Mouse (Mus musculus): ENCODE results near the gene Ctxn1. TPM values are rescaled to one million over a fixed set of nuclear protein-coding genes. Genes with fewer than 3 reads are reported as not detected.

Ctxn1 gene
- total RNA-seq, 1 experiment from 2014 or later: 4.9 TPM

DNA sequence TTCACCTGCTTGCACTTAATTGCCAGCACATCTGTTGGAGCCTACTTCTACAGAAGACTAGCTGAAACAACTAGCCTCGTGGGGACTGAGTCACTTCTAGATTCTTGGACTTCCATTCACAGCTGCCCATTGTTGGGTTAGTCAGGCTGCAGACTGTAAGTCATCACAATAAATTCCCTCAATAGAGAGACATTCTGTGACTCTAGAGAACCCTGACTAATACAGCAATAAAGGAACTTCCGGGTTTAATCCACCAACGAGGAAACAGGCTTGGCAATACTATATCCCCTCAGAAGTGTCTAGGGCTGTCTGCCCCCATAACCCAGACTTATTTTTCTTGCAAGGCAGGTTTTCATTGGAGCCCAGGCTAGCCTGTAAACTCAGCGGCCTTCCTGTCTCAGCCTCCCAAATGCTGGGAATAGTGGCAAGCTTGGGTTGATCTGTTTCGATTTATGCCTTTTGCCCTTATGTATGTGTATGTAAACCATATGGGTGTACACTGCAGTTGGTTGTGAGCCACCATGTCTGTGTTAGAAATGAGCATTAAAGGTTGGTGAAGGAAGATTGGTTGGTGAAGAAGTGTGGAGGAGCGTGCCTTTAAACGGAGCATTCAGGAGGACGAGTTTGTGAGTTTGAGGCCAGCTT is 6.8 kb downstream of the Ctxn1 start:
- ATAC-seq (replicated peaks; ENCODE audit: low read depth, poor library complexity, severe bottlenecking): no peak

DNA sequence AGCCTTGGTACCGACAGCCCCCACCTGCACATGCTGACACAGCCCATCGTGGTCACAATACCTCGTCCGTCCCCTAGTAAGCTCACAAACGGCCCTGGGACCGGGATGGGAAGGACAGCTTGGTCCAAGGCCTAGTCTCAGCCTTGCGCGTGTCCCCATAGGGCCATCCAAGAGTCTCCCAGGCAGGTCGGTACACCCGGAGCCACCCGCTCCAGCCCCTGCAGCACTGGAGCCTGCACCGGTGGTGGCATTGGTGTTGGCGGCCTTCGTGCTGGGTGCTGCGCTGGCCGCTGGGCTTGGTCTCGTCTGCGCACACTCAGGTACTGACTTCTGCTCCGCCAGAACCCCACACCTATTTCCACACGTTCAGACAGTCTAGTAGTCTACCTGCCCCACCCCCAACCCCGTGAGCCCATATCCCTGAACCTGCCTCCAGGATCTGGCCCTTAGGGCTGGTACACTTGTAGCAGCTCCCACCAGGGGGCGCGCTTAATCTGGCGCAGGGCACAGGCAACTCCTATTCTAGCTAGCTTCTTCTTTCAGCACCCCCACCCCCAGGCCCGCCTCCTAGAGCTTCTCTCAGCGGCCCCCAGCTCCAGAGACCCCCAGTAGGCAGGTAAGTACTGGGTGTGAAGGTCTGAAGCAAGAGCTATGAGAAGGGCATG is 8.6 kb downstream of the Ctxn1 start:
- ATAC-seq (replicated peaks; ENCODE audit: low read depth, poor library complexity, severe bottlenecking): peak; percentile 65

DNA sequence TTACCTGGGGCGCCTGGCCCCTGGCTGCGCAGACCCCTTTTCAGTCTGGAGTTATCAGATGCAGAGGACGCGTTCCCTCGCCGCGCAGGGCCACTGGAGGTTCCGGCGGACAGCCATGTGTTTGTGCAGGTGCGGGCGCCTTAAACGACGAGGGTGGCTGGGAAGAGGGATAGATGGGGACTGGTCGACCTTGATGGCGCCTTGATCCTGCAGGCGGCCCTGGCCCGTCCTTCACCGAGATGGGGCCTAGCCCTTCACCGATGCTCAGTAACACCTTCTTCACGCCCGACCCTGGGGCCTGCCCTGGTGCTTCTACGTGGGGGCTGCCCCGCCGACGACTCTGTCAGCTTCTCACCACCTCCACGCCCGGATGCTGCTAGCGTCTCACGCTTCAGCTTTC is 9.9 kb downstream of the Ctxn1 start:
- no peak for ATAC-seq (replicated peaks; ENCODE audit: low read depth, poor library complexity, severe bottlenecking)

DNA sequence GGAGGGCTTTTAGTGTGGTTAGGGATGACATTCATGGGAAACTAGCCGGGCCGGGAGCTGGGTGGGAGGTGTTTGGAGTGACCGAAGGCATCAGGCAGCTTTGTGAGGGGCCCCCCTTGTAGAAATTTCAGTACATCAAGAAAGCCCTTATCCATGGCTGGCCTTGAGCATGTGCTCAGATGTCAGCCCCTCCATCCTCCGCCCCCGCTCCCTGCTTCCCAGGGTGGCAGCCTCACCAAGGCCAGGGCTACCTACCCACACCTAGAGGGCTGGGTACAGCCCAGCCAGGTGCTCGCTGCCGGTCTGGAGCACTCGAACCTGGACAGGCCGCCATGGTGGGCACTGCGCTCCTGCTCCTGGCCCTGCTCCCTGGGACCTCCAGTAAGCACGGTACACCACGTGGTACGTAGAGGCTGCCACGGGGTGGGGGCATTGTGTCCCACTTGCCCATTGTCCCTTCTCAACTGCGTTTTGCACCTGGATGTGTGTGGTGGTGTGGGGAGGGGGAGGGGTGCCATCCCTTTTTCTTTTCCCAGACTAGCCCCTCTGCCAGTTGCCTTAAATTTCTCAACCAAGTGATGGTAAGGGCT is 11.0 kb downstream of the Ctxn1 start, which contains the start of gene Tgfbr3l:
TSS of gene Tgfbr3l (plus strand) at position 264 of the 590 bp plus-strand sequence.
- ATAC-seq (replicated peaks; ENCODE audit: low read depth, poor library complexity, severe bottlenecking): no peak

DNA sequence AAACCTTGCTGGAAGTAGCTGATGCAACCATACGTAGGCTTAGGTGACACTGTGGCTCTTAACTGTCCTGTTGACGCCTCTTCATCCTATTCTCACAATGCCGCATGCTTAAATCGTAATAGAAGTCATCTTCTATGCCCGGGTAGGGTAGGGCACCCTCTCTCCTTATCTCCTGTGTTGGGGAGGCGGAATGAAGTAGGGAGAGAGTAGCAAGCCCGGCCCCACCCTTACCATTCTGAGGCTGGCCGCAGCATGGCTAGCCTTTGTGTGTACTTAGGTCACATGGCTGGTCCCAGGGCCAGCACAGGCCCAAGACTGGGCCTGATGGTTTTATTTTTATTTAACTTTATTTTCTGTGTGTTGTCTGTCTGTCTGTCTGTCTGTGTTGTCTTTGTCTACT is 11.8 kb downstream of the Ctxn1 start:
- ATAC-seq (replicated peaks; ENCODE audit: low read depth, poor library complexity, severe bottlenecking): no peak

- ATAC-seq (replicated peaks; ENCODE audit: low read depth, poor library complexity, severe bottlenecking): no peak
Measured at GRCm38 (mm10) chr8:4245737-4246136, 13.3 kb downstream of the Ctxn1 start.

GRCm38 (mm10) chr8:4245061-4245460 is 14.0 kb downstream of the Ctxn1 start:
- no peak for ATAC-seq (replicated peaks; ENCODE audit: low read depth, poor library complexity, severe bottlenecking)

DNA sequence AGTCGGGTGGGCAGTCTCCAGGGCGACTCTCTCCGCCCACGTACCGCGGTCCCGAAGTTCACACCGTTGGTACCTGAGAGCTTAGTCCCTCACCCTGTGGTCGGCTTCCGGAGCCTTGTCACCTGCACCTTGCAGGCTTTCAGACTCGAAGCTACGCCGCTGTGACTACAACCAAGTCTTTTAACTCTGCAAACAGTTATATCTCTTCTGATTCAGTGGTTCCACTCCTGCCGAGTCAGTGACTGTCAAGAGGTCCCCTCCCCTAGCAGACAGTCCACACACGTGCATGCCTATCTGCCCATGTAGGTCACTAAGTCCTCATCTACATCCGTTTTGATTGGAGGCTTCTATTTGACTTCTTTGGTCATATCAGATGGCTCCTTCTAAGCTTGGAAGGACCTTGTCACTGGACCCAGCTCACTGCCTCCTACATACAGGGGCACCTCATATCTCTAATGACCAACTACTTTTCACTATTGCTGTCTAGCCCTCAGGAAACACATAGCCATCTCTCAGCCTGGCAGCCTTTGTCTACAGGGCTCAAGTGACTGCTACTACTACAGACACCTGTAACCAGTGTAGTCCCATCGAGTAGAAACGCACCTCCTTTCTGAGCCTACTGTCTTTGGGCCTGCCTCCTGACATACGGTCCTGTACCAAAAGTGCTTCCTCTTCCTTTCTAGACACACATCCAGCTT is 19.7 kb downstream of the Ctxn1 start:
- peak; percentile 20 for ATAC-seq (replicated peaks; ENCODE audit: low read depth, poor library complexity, severe bottlenecking)

- ATAC-seq (replicated peaks; ENCODE audit: low read depth, poor library complexity, severe bottlenecking): peak; percentile 92
Measured at GRCm38 (mm10) chr8:4238434-4239192, 20.5 kb downstream of the Ctxn1 start, which contains the start of the genes Map2k7 and Gm49320. Map2k7 (plus strand) TSS chr8:4238740. Gm49320 (plus strand) TSS chr8:4238865.

DNA sequence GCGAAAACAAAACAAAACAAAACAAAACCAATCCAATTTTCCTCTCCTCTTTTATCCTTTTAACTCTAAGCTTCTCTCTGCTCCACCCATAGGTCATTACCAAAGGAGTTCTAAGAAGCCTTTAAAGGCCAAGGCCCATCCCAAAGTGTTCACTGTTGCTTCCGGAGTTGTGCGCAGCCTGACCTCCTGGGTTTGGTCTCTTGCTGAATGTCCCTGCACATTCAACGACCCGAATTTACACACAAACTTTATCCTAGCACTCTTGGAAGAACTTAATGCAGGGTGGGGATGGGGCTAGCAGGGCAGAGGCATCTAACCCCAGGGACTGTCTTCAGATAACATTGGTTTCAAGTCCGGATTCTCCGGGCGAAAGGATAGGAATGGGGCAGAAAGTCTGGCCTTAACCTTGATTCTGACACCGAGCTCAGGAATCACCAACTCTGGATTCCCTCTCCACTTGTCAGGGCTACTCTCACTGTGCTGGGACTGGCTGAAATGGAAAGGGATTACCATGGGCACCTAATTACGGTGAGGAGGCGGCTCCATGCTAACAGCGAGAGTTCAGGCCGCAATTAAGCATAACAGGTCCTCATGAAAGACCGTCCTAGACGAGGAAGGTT is 21.1 kb downstream of the Ctxn1 start:
- 0 out of 2 replicates have a peak, but pooled peaks have one; percentile 1 for ATAC-seq (replicated peaks; ENCODE audit: low read depth, poor library complexity, severe bottlenecking)

DNA sequence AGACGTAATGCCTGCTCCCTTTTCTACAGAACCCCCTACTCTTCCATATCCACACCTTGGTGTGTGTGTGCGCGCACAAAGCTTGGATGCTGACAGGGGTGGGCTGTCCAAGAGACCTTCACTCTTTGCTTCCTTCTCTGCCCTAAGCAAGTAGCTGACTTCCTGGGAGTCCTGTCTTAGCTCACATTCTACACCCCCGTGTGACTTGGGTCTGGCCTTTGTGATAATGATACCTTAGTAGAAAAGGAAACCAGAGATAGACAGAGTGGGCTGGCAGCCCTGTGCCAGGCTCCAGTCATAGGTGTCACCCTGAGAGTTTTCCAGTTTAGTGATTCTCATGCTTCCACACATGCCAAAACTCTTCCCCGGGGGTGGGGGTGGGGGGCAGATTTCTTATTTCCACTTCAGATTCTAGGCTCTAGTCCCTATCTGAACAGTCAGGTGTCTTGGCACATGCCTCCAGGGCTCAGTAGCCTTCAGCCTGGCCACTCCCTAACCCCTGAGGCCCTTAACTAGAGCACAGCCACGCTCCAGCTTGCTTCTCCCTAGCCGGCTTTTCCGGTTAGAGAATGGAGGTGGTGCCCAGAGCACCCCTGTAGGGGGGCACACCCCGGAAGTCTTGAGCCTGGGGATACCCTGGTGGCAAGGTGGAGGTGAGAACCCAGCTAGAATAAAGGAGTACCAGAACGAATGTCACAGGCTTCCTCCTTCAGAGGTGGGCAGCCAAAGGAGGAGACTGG is 28.3 kb downstream of the Ctxn1 start:
- no peak for ATAC-seq (replicated peaks; ENCODE audit: low read depth, poor library complexity, severe bottlenecking)

DNA sequence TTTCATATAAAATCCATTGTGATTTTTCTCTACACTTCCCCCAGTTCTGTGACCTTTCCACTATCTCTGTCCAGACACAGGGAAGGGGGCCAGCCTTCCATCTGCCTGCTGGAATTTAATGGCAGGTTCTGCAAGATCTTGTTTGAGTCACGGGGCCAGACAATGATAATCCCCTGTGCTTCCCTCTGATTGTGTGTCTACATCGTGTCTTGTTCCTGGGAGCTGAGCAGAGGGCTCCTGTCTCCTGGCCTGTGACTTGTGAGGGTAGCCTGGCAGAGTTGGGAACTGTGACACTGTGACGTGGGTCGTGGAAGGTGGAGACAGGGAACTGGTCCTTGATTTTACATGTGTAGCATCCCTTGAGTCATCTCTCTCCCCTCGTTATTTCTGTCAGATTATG is 29.3 kb downstream of the Ctxn1 start:
- ATAC-seq (replicated peaks; ENCODE audit: low read depth, poor library complexity, severe bottlenecking): no peak

GRCm38 (mm10) chr8:4227919-4228318 is 31.2 kb downstream of the Ctxn1 start:
- no peak for ATAC-seq (replicated peaks; ENCODE audit: low read depth, poor library complexity, severe bottlenecking)

- ATAC-seq (replicated peaks; ENCODE audit: low read depth, poor library complexity, severe bottlenecking): peak; percentile 59
Measured at GRCm38 (mm10) chr8:4226739-4227347, 32.2 kb downstream of the Ctxn1 start, which contains the start of gene Lrrc8e. Lrrc8e (plus strand) TSS chr8:4226827.

DNA sequence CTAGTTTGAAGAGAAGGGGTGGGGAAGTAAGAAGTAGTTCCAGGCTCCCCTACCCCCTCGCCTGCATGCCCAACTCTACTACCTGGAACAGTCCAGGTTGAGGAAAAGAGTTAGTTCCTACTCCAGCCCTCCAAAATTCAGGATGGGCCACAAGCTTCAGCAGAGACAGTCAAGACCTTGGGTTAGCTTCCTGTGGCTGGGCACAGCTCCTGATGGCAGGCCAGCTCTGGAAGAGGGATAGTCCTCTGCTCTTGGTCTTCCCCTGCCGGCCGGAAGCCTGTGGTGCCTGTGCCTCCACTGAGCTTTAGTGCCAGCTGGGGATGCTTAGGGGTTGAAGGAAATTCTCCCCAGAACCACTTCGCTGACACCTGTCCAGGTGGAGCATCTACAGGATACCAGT is 32.8 kb downstream of the Ctxn1 start:
- ATAC-seq (replicated peaks; ENCODE audit: low read depth, poor library complexity, severe bottlenecking): peak; percentile 38; the same call in 1 of the 2 replicates

DNA sequence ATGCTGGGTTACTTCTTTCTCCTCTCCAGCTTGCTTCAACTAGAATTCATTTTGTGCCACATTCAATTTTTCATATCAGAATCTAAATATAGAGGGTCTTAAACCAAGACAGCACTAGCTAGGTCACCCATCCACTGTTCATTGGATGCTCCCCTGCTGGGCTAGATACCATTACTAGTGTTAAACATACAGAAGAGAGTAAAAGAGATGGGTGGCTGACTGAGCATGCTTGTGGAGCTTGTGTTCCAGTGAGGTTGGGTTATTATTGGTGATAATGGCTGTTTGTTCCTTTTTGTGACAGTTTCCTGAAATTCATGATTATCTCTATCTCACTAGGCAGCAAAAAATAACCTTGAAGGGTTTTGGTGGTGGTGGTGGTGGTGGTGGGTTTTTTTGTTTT is 37.0 kb downstream of the Ctxn1 start:
- ATAC-seq (replicated peaks; ENCODE audit: low read depth, poor library complexity, severe bottlenecking): no peak

- no peak for ATAC-seq (replicated peaks; ENCODE audit: low read depth, poor library complexity, severe bottlenecking)
Measured at GRCm38 (mm10) chr8:4219617-4220016, 39.5 kb downstream of the Ctxn1 start.
